Mouse (Mus musculus): ENCODE data around the gene Slc26a11. TPM values are rescaled to one million over a fixed set of nuclear protein-coding genes. Genes with fewer than 3 reads are reported as not detected.

Slc26a11 gene
- total RNA-seq, 2 experiments from 2014 or later = 0.84 TPM; not detected in 1

GRCm38 (mm10) chr11:119394210-119394609 lies 38.9 kb downstream of the Slc26a11 start:
- no peak for ATAC-seq (replicated peaks; ENCODE audit: low FRiP score, poor library complexity, severe bottlenecking)

- no peak for ATAC-seq (replicated peaks; ENCODE audit: low FRiP score, poor library complexity, severe bottlenecking)
Observed at GRCm38 (mm10) chr11:119395394-119395793, 40.0 kb downstream of the Slc26a11 start.

DNA sequence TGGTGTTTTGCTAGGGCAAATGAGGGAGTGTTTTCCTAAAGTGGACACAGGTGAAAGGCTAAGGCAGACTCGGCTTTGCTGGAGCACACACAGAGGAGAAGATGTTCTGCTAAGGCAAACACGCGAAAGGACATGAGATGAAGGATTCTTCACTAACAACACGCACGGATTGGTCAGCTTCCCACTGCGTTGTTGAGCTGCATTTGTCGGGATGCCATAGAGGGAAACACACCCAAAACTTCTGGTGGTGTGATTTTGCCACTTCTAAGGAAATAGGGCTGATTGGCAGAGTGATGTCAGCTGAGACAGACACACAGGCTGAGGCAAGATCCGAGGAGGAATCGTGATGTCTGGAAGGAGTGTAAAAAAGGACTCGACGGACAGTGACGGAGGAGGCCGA lies 40.6 kb downstream of the Slc26a11 start:
- ATAC-seq (replicated peaks; ENCODE audit: low FRiP score, poor library complexity, severe bottlenecking) = no peak

GRCm38 (mm10) chr11:119396461-119396860 lies 41.1 kb downstream of the Slc26a11 start:
- no peak for ATAC-seq (replicated peaks; ENCODE audit: low FRiP score, poor library complexity, severe bottlenecking)

- no peak for ATAC-seq (replicated peaks; ENCODE audit: low FRiP score, poor library complexity, severe bottlenecking)
Observed at GRCm38 (mm10) chr11:119402501-119403160, 47.3 kb downstream of the Slc26a11 start.

- peak; percentile 74 for ATAC-seq (replicated peaks; ENCODE audit: low FRiP score, poor library complexity, severe bottlenecking)
Observed at GRCm38 (mm10) chr11:119404627-119405026, 49.3 kb downstream of the Slc26a11 start.

GRCm38 (mm10) chr11:119407381-119407780 lies 52.0 kb downstream of the Slc26a11 start:
- no peak for ATAC-seq (replicated peaks; ENCODE audit: low FRiP score, poor library complexity, severe bottlenecking)

- ATAC-seq (replicated peaks; ENCODE audit: low FRiP score, poor library complexity, severe bottlenecking) = no peak
Observed at GRCm38 (mm10) chr11:119407977-119408376, 52.6 kb downstream of the Slc26a11 start.

DNA sequence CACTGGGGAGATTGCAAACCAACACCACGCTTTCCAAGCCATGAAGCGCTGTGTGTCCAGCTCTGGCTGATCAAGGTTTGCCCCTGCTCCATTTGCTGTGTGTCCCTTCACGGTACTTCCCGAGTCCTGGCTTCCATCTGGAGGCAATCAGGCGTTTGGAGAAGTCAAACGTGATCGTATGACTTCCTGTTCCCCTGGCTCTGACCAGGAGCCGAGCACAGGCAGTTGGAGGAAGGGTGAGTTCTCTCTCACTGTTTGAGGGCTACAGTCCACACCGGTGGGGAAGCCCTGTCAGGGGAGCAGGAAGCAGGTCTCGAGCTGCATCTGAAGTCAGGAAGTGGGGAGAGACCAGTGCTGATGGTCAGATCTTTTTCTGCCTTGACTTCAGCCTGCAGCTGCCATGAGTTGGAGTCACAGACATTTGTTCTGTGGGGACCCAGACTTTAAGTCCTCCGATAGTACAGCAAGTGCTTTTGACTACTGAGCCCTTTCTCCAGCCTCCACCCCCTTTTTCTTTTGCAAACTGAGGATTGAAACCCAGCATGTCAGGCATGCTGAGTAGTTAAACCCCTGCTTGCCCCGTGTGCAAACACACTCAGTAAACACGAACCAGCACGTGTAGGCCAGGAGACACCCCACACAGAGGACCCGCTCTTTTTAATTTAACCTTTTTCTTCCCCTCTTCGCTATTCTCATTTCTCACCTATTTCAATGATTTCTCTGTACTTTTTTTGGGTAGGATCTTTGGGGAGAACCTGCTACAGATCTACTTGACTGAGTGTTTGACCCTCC lies 64.2 kb downstream of the Slc26a11 start:
- ATAC-seq (replicated peaks; ENCODE audit: low FRiP score, poor library complexity, severe bottlenecking) = no peak

DNA sequence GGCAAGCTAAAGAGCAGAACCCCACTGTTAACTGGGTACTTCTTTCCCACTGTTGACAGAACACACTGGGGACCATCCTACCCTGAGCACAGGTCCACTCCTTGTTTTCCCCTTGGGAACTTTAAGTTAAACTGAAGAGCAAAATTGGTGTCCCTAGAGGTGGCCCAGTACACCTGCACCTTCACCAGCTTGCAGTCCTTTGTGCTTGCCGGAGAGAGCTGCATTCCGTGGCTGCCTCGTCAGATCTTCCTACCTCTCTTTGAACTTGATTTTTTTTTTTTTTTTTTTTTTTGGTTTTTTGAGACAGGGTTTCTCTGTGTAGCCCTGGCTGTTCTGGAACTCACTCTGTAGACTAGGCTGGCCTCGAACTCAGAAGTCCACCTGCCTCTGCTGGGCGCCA lies 65.1 kb downstream of the Slc26a11 start:
- ATAC-seq (replicated peaks; ENCODE audit: low FRiP score, poor library complexity, severe bottlenecking) = no peak

DNA sequence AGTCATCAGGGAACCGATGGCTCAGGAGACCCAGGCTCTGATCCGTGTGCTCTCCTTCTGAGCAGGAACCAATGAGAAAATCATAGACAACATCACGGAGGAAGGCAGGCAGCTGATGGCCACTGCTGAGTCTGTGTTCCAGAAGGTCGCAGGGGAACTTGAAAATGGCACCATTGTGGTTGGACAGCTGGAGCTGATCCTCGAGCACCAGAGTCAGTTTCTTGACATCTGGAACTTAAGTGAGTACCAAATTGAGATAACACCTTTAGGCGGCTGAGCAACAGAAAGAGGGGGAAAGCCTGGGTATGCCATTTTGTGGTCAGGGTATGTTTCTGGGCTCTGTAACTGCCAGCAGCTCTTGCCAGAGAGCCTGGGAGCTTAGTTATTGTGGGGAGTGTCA lies 72.1 kb downstream of the Slc26a11 start:
- ATAC-seq (replicated peaks; ENCODE audit: low FRiP score, poor library complexity, severe bottlenecking) = no peak

GRCm38 (mm10) chr11:119427986-119428385 lies 72.6 kb downstream of the Slc26a11 start:
- no peak for ATAC-seq (replicated peaks; ENCODE audit: low FRiP score, poor library complexity, severe bottlenecking)

GRCm38 (mm10) chr11:119428649-119429136 lies 73.3 kb downstream of the Slc26a11 start:
- ATAC-seq (replicated peaks; ENCODE audit: low FRiP score, poor library complexity, severe bottlenecking) = peak; percentile 84

Other genes starting within 250 kb of the Slc26a11 start
- gene Tbc1d16, start 127.1 kb upstream of the Slc26a11 start, total RNA-seq (2015; ENCODE audit: low replicate concordance) = 0.84 and 1.1 TPM in 2 replicates
- 0.26 TPM in 1 of 2 replicates, not detected in the other for gene Tbc1d16, start 127.1 kb upstream of the Slc26a11 start, total RNA-seq (2017; ENCODE audit: low replicate concordance)
- not detected in 2 replicates for gene Ccdc40, start 127.0 kb upstream of the Slc26a11 start, total RNA-seq (2015; ENCODE audit: low replicate concordance)
- gene Ccdc40, start 127.0 kb upstream of the Slc26a11 start, total RNA-seq (2017; ENCODE audit: low replicate concordance) = 0.13 and 1.9 TPM in 2 replicates
- 4.2 and 8.6 TPM in 2 replicates for gene Gaa, start 87.7 kb upstream of the Slc26a11 start, total RNA-seq (2015; ENCODE audit: low replicate concordance)
- 5.6 and 17.9 TPM in 2 replicates for gene Gaa, start 87.7 kb upstream of the Slc26a11 start, total RNA-seq (2017; ENCODE audit: low replicate concordance)
- gene Eif4a3, start 55.5 kb upstream of the Slc26a11 start, total RNA-seq (2015; ENCODE audit: low replicate concordance) = 107 and 136 TPM in 2 replicates
- 107 and 108 TPM in 2 replicates for gene Eif4a3, start 55.5 kb upstream of the Slc26a11 start, total RNA-seq (2017; ENCODE audit: low replicate concordance)
- not detected in 2 replicates for gene Card14, start 47.8 kb upstream of the Slc26a11 start, total RNA-seq (2015; ENCODE audit: low replicate concordance)
- not detected in 2 replicates for gene Card14, start 47.8 kb upstream of the Slc26a11 start, total RNA-seq (2017; ENCODE audit: low replicate concordance)
- 2.5 and 3.8 TPM in 2 replicates for gene Sgsh, start within 50 bp of the Slc26a11 start, total RNA-seq (2015; ENCODE audit: low replicate concordance)
- gene Sgsh, start within 50 bp of the Slc26a11 start, total RNA-seq (2017; ENCODE audit: low replicate concordance) = 2.3 and 13.5 TPM in 2 replicates
- gene Rnf213, start 37.5 kb downstream of the Slc26a11 start, total RNA-seq (2015; ENCODE audit: low replicate concordance) = 83.4 and 100 TPM in 2 replicates
- gene Rnf213, start 37.5 kb downstream of the Slc26a11 start, total RNA-seq (2017; ENCODE audit: low replicate concordance) = 79.2 and 88.4 TPM in 2 replicates
- gene Endov, start 135.8 kb downstream of the Slc26a11 start, total RNA-seq (2015; ENCODE audit: low replicate concordance) = 3.8 and 7.6 TPM in 2 replicates
- 4.2 and 6.5 TPM in 2 replicates for gene Endov, start 135.8 kb downstream of the Slc26a11 start, total RNA-seq (2017; ENCODE audit: low replicate concordance)
- not detected in 2 replicates for gene Nptx1, start 192.2 kb downstream of the Slc26a11 start, total RNA-seq (2015; ENCODE audit: low replicate concordance)
- not detected in 2 replicates for gene Nptx1, start 192.2 kb downstream of the Slc26a11 start, total RNA-seq (2017; ENCODE audit: low replicate concordance)
- 6.7 and 10.1 TPM in 2 replicates for gene Rptor, start 247.3 kb downstream of the Slc26a11 start, total RNA-seq (2015; ENCODE audit: low replicate concordance)
- gene Rptor, start 247.3 kb downstream of the Slc26a11 start, total RNA-seq (2017; ENCODE audit: low replicate concordance) = 10.1 and 11.2 TPM in 2 replicates

Data from erythroid progenitor cell, adult 5-6 weeks (primary cell).